Mouse (Mus musculus) bone marrow, adult 2 months (tissue): ENCODE results near the gene Flnc. TPM values are rescaled to one million over a fixed set of nuclear protein-coding genes. Genes with fewer than 3 reads are reported as not detected.

Source experiments
- H3K27ac ChIP-seq: fragments of 200-500 bp; 2 replicates; pipeline ENCODE4 v1.5.1; 2012; ENCODE audit warnings: low read depth, mild to moderate bottlenecking, control low read depth, inconsistent platforms, low read length; ENCODE audit not compliant: control insufficient read depth, poor library complexity, insufficient read depth
- H3K4me1 ChIP-seq: fragments of 200-500 bp; 2 replicates; pipeline ENCODE4 v1.6.1; 2011; ENCODE audit warnings: low read length; ENCODE audit not compliant: control insufficient read depth, insufficient read depth
- H3K4me3 ChIP-seq: fragments of 200-500 bp; replicated peaks from 2 replicates; pipeline ENCODE3; 2011; ENCODE audit warnings: mild to moderate bottlenecking, low read depth, low read length, control low read depth; ENCODE audit not compliant: control insufficient read depth
- CTCF ChIP-seq: fragments of 200-500 bp; IDR thresholded peaks from 2 replicates; pipeline ENCODE4 v1.5.1; 2011; ENCODE audit warnings: low read length, control low read depth; ENCODE audit not compliant: control insufficient read depth, insufficient read depth
- POLR2A ChIP-seq: fragments of 200-500 bp; IDR thresholded peaks from 2 replicates; pipeline ENCODE4 v1.6.1; 2011; ENCODE audit warnings: low read depth, mild to moderate bottlenecking, control low read depth, low read length, borderline replicate concordance; ENCODE audit not compliant: control insufficient read depth
- WGBS: fragments of 180-500 bp; shearing (Covaris S2); methylation state at CpG from one replicate; pipeline ENCODE4 v1.1.7; 2018; 5-methylcytosine and 5-hydroxymethylcytosine counted together
- polyA plus RNA-seq: library from polyadenylated mRNA; stranded (reverse); fragments of >200 nt; gene quantifications from 2 replicates; pipeline ENCODE4 v1.2.4, GENCODE M21; 2011; ENCODE audit warnings: low replicate concordance; ENCODE audit not compliant: missing spikeins, insufficient read depth, insufficient read length

Flnc gene
- polyA plus RNA-seq, 1 experiment: 0.40 TPM

GRCm38 (mm10) chr6:29426331-29426730 lies 6.7 kb upstream of the Flnc start:
- Histone ChIP-seq H3K4me3 (no peak overlapping the region), H3K27ac (no peak overlapping the region), H3K4me1 (no peaks in the 10 kb centered on the region)
- TF ChIP-seq CTCF: no peak
- TF ChIP-seq POLR2A: no peak
- 87% methylated on average over 6 of the region's 6 CpGs for WGBS

- no peak overlapping the region for H3K27ac ChIP-seq
- no peak for TF ChIP-seq POLR2A
- no peak for TF ChIP-seq CTCF
- H3K4me1 ChIP-seq: no peaks in the 10 kb centered on the region
- WGBS: 64% methylated on average over 4 of the region's 4 CpGs
- H3K4me3 ChIP-seq: no peak overlapping the region
These were observed 4.9 kb upstream of the Flnc start for GRCm38 (mm10) chr6:29428171-29428570.

GRCm38 (mm10) chr6:29430681-29431420 lies 2.2 kb upstream of the Flnc start:
- Histone ChIP-seq H3K4me1 (no peaks in the 10 kb centered on the region), H3K4me3 (no peak overlapping the region), H3K27ac (no peak overlapping the region)
- WGBS: 73% methylated on average over 15 of the region's 15 CpGs
- no peak for TF ChIP-seq CTCF
- no peak for TF ChIP-seq POLR2A

- no peak for TF ChIP-seq POLR2A
- no peak for TF ChIP-seq CTCF
These were observed 1.6 kb upstream of the Flnc start for GRCm38 (mm10) chr6:29431473-29431872.

GRCm38 (mm10) chr6:29432156-29432555 lies 900 bp upstream of the Flnc start:
- TF ChIP-seq POLR2A (no peak), CTCF (no peak)
- Histone ChIP-seq H3K4me1 (no peaks in the 10 kb centered on the region), H3K27ac (no peak overlapping the region), H3K4me3 (no peak overlapping the region)
- WGBS: 50% methylated on average over 3 of the region's 3 CpGs

More at GRCm38 (mm10) chr6:29431473-29431872, 1.6 kb upstream of the Flnc start:
- WGBS: 74% methylated on average over 5 of the region's 5 CpGs
- no peak overlapping the region for H3K27ac ChIP-seq
- no peak overlapping the region for H3K4me3 ChIP-seq
- no peaks in the 10 kb centered on the region for H3K4me1 ChIP-seq

- no peak for TF ChIP-seq CTCF
- TF ChIP-seq POLR2A: no peak
- Histone ChIP-seq H3K4me1 (no peaks in the 10 kb centered on the region), H3K4me3 (no peak overlapping the region), H3K27ac (no peak overlapping the region)
These were observed 399 bp upstream of the Flnc start for GRCm38 (mm10) chr6:29432676-29433037.

GRCm38 (mm10) chr6:29433804-29434795 lies 1.0 kb downstream of the Flnc start:
- H3K4me3 ChIP-seq: no peak overlapping the region
- TF ChIP-seq CTCF: no peak
- TF ChIP-seq POLR2A: no peak
- H3K27ac ChIP-seq: no peak overlapping the region; the same call in 1 of the 2 replicates
- no peaks in the 10 kb centered on the region for H3K4me1 ChIP-seq
- 12% methylated on average over 27 of the region's 27 CpGs for WGBS

GRCm38 (mm10) chr6:29434911-29435691 lies 2.0 kb downstream of the Flnc start:
- WGBS: 15% methylated on average over 13 of the region's 13 CpGs
- Histone ChIP-seq H3K27ac (no peak overlapping the region), H3K4me3 (no peak overlapping the region), H3K4me1 (no peaks in the 10 kb centered on the region)
- TF ChIP-seq POLR2A: no peak
- TF ChIP-seq CTCF: no peak
